Mouse (Mus musculus) C2C12 (cell line): ENCODE data around the gene Dbndd1.

Source experiments
- CEBPB ChIP-seq: IDR thresholded peaks from one replicate; pipeline ENCODE4 v1.6.1; 2011; ENCODE audit warnings: low read depth, mild to moderate bottlenecking, control low read depth, moderate library complexity
- CTCF ChIP-seq: IDR thresholded peaks from one replicate; pipeline ENCODE4 v1.5.1; 2011; ENCODE audit not compliant: control insufficient read depth, insufficient read depth, insufficient read length
- MAX ChIP-seq: IDR thresholded peaks from one replicate; pipeline ENCODE4 v1.6.1; 2011; ENCODE audit warnings: mild to moderate bottlenecking, control low read depth
- MYOD1 ChIP-seq: IDR thresholded peaks from one replicate; pipeline ENCODE4 v1.6.1; 2011; ENCODE audit warnings: low read depth; ENCODE audit not compliant: control insufficient read depth, insufficient read length
- MYOG ChIP-seq: IDR thresholded peaks from one replicate; pipeline ENCODE4 v1.6.1; 2011; ENCODE audit not compliant: control insufficient read depth, insufficient read length; ENCODE audit errors: extremely low read depth

DNA sequence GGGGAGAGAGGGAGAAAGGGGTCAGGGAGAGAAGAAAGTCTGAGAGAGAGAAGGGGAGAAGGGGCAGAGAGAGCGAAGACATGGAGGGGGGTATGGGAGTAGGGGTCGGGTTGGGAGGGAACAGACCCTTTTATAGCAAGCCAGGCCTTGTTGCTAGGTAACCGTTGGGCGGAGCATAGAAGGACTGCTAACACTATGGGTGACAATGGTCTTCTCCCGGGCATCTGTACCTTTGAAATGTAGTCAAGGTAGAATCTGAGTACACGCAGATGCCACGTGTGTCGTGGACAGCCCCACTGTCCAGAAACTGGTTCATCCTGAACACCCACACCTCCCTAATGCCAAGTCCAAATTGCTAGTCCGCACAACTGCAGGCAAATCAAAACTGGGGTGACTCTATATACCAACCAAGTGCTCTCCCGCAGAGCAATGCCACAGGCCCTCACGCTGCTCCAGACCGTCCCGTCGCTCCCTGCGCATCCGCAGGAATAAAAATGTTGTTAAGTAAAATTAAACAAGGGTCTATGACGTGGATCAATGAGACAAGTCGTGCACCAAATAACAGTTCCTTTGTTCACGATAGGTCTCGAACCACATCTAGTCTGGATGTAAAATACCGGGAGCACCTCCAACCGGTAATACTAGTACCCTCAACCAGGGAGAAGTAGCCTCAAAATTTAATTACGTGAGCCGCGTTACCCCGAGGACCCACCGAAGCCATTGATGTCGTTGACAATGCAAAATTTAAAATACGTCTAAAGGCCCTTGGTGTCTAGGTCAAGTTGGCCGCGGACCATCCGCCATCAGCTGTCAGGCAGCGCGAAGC, 38.1 kb downstream of the Dbndd1 start:
- TF ChIP-seq CTCF (no peak), MYOD1 (no peak), MAX (no peak), MYOG (no peak), CEBPB (no peak)
